Mouse (Mus musculus) limb, embryonic 10.5 days (tissue): ENCODE measurements around the gene Gm7978. TPM values are rescaled to one million over a fixed set of nuclear protein-coding genes. Genes with fewer than 3 reads are reported as not detected.
"Not testable (repeated sequence)": the region's sequence is repeated elsewhere in the genome, so short reads cannot be mapped to it uniquely, and the experiment has no call there.

ENCODE experiments used
- DNase-seq: peaks from one replicate; pipeline ENCODE4 v3.0.0-alpha.2; 2017; ENCODE audit warnings: low spot score
- H3K27ac ChIP-seq: fragments of 300-500 bp; sonication (generic); 2 replicates; pipeline ENCODE4 v1.5.1; 2016; ENCODE audit warnings: mild to moderate bottlenecking
- H3K27me3 ChIP-seq: fragments of 300-500 bp; sonication (generic); 2 replicates; pipeline ENCODE4 v1.6.1; 2016; ENCODE audit warnings: low read depth, mild to moderate bottlenecking; ENCODE audit not compliant: poor library complexity, severe bottlenecking
- H3K36me3 ChIP-seq: fragments of 300-500 bp; sonication (generic); 2 replicates; pipeline ENCODE4 v1.6.1; 2016; ENCODE audit warnings: mild to moderate bottlenecking, moderate library complexity
- H3K4me1 ChIP-seq: fragments of 300-500 bp; sonication (generic); 2 replicates; pipeline ENCODE4 v1.6.1; 2016
- H3K4me3 ChIP-seq: fragments of 300-500 bp; sonication (generic); 2 replicates; pipeline ENCODE4 v1.5.1; 2016; ENCODE audit warnings: mild to moderate bottlenecking, moderate library complexity
- H3K9me3 ChIP-seq: fragments of 300-500 bp; sonication (generic); replicated peaks from 2 replicates; pipeline ENCODE4 v1.6.1; 2016; ENCODE audit warnings: mild to moderate bottlenecking
- WGBS: fragments of 180-500 bp; shearing (Covaris S2); methylation state at CpG from one replicate; pipeline ENCODE4 v1.1.7; 2016; 5-methylcytosine and 5-hydroxymethylcytosine counted together
- polyA plus RNA-seq: library from polyadenylated mRNA; unstranded; fragments of >200 nt; fragmentation: Nextera tagmentation; extraction: Ambion mirVana; gene quantifications from 2 replicates; pipeline ENCODE4 v1.2.1, GENCODE M21; 2016

Gm7978 gene
- not detected in 2 replicates for polyA plus RNA-seq

- no CpG with 5 or more reads among the region's 1 CpGs for WGBS
- not testable (repeated sequence) for H3K27me3 ChIP-seq, H3K4me3 ChIP-seq, H3K27ac ChIP-seq, H3K4me1 ChIP-seq, H3K9me3 ChIP-seq, H3K36me3 ChIP-seq, DNase-seq
Observed at GRCm38 (mm10) chr5:95736073-95736472, at the start of gene Gm7978. TSS of gene Gm7978 (minus strand) at chr5:95736173.

- not testable (repeated sequence) for H3K9me3 ChIP-seq, H3K36me3 ChIP-seq, H3K4me1 ChIP-seq, H3K27me3 ChIP-seq, DNase-seq, H3K27ac ChIP-seq, H3K4me3 ChIP-seq
- no CpG with 5 or more reads among the region's 2 CpGs for WGBS
Observed at GRCm38 (mm10) chr5:95775690-95776089, 39.7 kb upstream of the Gm7978 start, which contains the start of gene E330014E10Rik. TSS of gene E330014E10Rik (plus strand) at chr5:95775990.

- not testable (repeated sequence) for DNase-seq, H3K4me3 ChIP-seq, H3K27ac ChIP-seq, H3K4me1 ChIP-seq, H3K9me3 ChIP-seq, H3K27me3 ChIP-seq, H3K36me3 ChIP-seq
- WGBS, result no CpG with 5 or more reads among the region's 3 CpGs
Observed at GRCm38 (mm10) chr5:95741714-95742113, 5.7 kb upstream of the Gm7978 start, which contains the start of gene Gm7982. TSS of gene Gm7982 (plus strand) at chr5:95742014.

Other genes starting within 250 kb of the Gm7978 start
- not detected in 2 replicates for gene Gm3286, start 225.4 kb downstream of the Gm7978 start, polyA plus RNA-seq
- not detected in 2 replicates for gene Gm7971, start 141.3 kb downstream of the Gm7978 start, polyA plus RNA-seq
- gene Gm7982, start 5.8 kb upstream of the Gm7978 start, polyA plus RNA-seq, result not detected in 2 replicates
- gene E330014E10Rik, start 39.8 kb upstream of the Gm7978 start, polyA plus RNA-seq, result not detected in 2 replicates
- gene Cxcl13, start 220.8 kb upstream of the Gm7978 start, polyA plus RNA-seq, result 0.20 and 0.39 TPM in 2 replicates